Mouse (Mus musculus): Measurements from ENCODE around the gene Lhfpl3. TPM values are rescaled to one million over a fixed set of nuclear protein-coding genes. Genes with fewer than 3 reads are reported as not detected.

Lhfpl3 gene
- total and polyA plus RNA-seq, 2 experiments from 2014 or later = 0.18 TPM; not detected in 1

- H3K4me1 ChIP-seq (ENCODE audit: control insufficient read depth, insufficient read depth) = no peaks in the 10 kb centered on the region
- no peak overlapping the region for H3K4me3 ChIP-seq (ENCODE audit: low read depth, low read length)
- no peak for TF ChIP-seq EP300 (IDR thresholded peaks at IDR 0.05; ENCODE audit: low read depth)
- TF ChIP-seq CTCF (IDR thresholded peaks at IDR 0.05; ENCODE audit: low read depth) = no peak
- H3K36me3 ChIP-seq (replicated peaks; ENCODE audit: control insufficient read depth, insufficient read depth, low read length) = no peaks in the 10 kb centered on the region
- WGBS = 43% methylated on average over 2 of the region's 2 CpGs
- no peak for ATAC-seq (ENCODE audit: insufficient read depth, low read depth)
- H3K27ac ChIP-seq (ENCODE audit: low read depth) = no peak overlapping the region
- H3K9ac ChIP-seq (replicated peaks; ENCODE audit: low read depth, low read length) = no peak overlapping the region
- H3K27me3 ChIP-seq (ENCODE audit: control insufficient read depth, insufficient read depth, low read length) = no peaks in the 10 kb centered on the region
- no peak for DNase-seq (ENCODE audit: low spot score)
- H3K9me3 ChIP-seq (replicated peaks; ENCODE audit: control insufficient read depth, low read length) = no peaks in the 10 kb centered on the region
- H3K4me2 ChIP-seq (ENCODE audit: low read depth, low read length) = no peak overlapping the region
Measured at GRCm38 (mm10) chr5:22928746-22929145, 182.9 kb downstream of the Lhfpl3 start.

GRCm38 (mm10) chr5:22943306-22943705 lies 197.4 kb downstream of the Lhfpl3 start:
- no peaks in the 10 kb centered on the region for H3K36me3 ChIP-seq (replicated peaks; ENCODE audit: control insufficient read depth, insufficient read depth, low read length)
- no peaks in the 10 kb centered on the region for H3K4me1 ChIP-seq (ENCODE audit: control insufficient read depth, insufficient read depth)
- H3K9ac ChIP-seq (replicated peaks; ENCODE audit: low read depth, low read length) = no peak overlapping the region
- H3K27ac ChIP-seq (ENCODE audit: low read depth) = no peak overlapping the region
- H3K9me3 ChIP-seq (replicated peaks; ENCODE audit: control insufficient read depth, low read length) = no peaks in the 10 kb centered on the region
- DNase-seq (ENCODE audit: low spot score) (peak; percentile 20), ATAC-seq (ENCODE audit: insufficient read depth, low read depth) (no peak)
- no peak overlapping the region for H3K4me3 ChIP-seq (ENCODE audit: low read depth, low read length)
- TF ChIP-seq CTCF (IDR thresholded peaks at IDR 0.05; ENCODE audit: low read depth) (no peak), EP300 (IDR thresholded peaks at IDR 0.05; ENCODE audit: low read depth) (no peak)
- 43% methylated on average over 5 of the region's 5 CpGs for WGBS
- no peaks in the 10 kb centered on the region for H3K27me3 ChIP-seq (ENCODE audit: control insufficient read depth, insufficient read depth, low read length)
- H3K4me2 ChIP-seq (ENCODE audit: low read depth, low read length) = no peak overlapping the region

GRCm38 (mm10) chr5:22963300-22963699 lies 217.4 kb downstream of the Lhfpl3 start:
- 55% methylated on average over 6 of the region's 6 CpGs for WGBS

GRCm38 (mm10) chr5:22986771-22987170 lies 240.9 kb downstream of the Lhfpl3 start:
- Histone ChIP-seq H3K9ac (replicated peaks; ENCODE audit: low read depth, low read length) (no peak overlapping the region), H3K9me3 (replicated peaks; ENCODE audit: control insufficient read depth, low read length) (no peaks in the 10 kb centered on the region), H3K4me3 (ENCODE audit: low read depth, low read length) (no peak overlapping the region), H3K27ac (ENCODE audit: low read depth) (no peak overlapping the region), H3K4me2 (ENCODE audit: low read depth, low read length) (no peak overlapping the region), H3K4me1 (ENCODE audit: control insufficient read depth, insufficient read depth) (no peaks in the 10 kb centered on the region), H3K36me3 (replicated peaks; ENCODE audit: control insufficient read depth, insufficient read depth, low read length) (no peaks in the 10 kb centered on the region), H3K27me3 (ENCODE audit: control insufficient read depth, insufficient read depth, low read length) (no peaks in the 10 kb centered on the region)
- WGBS = 78% methylated on average over 2 of the region's 2 CpGs
- TF ChIP-seq CTCF (IDR thresholded peaks at IDR 0.05; ENCODE audit: low read depth) (no peak), EP300 (IDR thresholded peaks at IDR 0.05; ENCODE audit: low read depth) (no peak)
- ATAC-seq (ENCODE audit: insufficient read depth, low read depth) (no peak), DNase-seq (ENCODE audit: low spot score) (no peak)

More at GRCm38 (mm10) chr5:22963300-22963699, 217.4 kb downstream of the Lhfpl3 start:
- TF ChIP-seq CTCF (IDR thresholded peaks at IDR 0.05; ENCODE audit: low read depth) (peak; percentile 21; the same call in 1 of the 2 replicates), EP300 (IDR thresholded peaks at IDR 0.05; ENCODE audit: low read depth) (no peak)
- H3K4me2 ChIP-seq (ENCODE audit: low read depth, low read length) = no peak overlapping the region
- no peak overlapping the region for H3K4me3 ChIP-seq (ENCODE audit: low read depth, low read length)
- H3K9me3 ChIP-seq (replicated peaks; ENCODE audit: control insufficient read depth, low read length) = no peaks in the 10 kb centered on the region
- H3K4me1 ChIP-seq (ENCODE audit: control insufficient read depth, insufficient read depth) = no peaks in the 10 kb centered on the region
- H3K27ac ChIP-seq (ENCODE audit: low read depth) = no peak overlapping the region
- H3K9ac ChIP-seq (replicated peaks; ENCODE audit: low read depth, low read length) = no peak overlapping the region
- DNase-seq (ENCODE audit: low spot score) (no peak), ATAC-seq (ENCODE audit: insufficient read depth, low read depth) (no peak)
- H3K27me3 ChIP-seq (ENCODE audit: control insufficient read depth, insufficient read depth, low read length) = no peaks in the 10 kb centered on the region
- no peaks in the 10 kb centered on the region for H3K36me3 ChIP-seq (replicated peaks; ENCODE audit: control insufficient read depth, insufficient read depth, low read length)

GRCm38 (mm10) chr5:22999811-23000210 lies 254.0 kb downstream of the Lhfpl3 start:
- TF ChIP-seq EP300 (IDR thresholded peaks at IDR 0.05; ENCODE audit: low read depth) (no peak), CTCF (IDR thresholded peaks at IDR 0.05; ENCODE audit: low read depth) (no peak)
- Histone ChIP-seq H3K27ac (ENCODE audit: low read depth) (no peak overlapping the region), H3K4me1 (ENCODE audit: control insufficient read depth, insufficient read depth) (peaks cover 9% of the 10 kb centered on the region; the same call in 1 of the 2 replicates), H3K9ac (replicated peaks; ENCODE audit: low read depth, low read length) (no peak overlapping the region), H3K36me3 (replicated peaks; ENCODE audit: control insufficient read depth, insufficient read depth, low read length) (no peaks in the 10 kb centered on the region), H3K4me3 (ENCODE audit: low read depth, low read length) (no peak overlapping the region), H3K9me3 (replicated peaks; ENCODE audit: control insufficient read depth, low read length) (no peaks in the 10 kb centered on the region), H3K4me2 (ENCODE audit: low read depth, low read length) (no peak overlapping the region), H3K27me3 (ENCODE audit: control insufficient read depth, insufficient read depth, low read length) (no peaks in the 10 kb centered on the region)
- WGBS = 68% methylated on average over 3 of the region's 3 CpGs
- no peak for ATAC-seq (ENCODE audit: insufficient read depth, low read depth)
- no peak for DNase-seq (ENCODE audit: low spot score)

GRCm38 (mm10) chr5:23003123-23003797 lies 257.4 kb downstream of the Lhfpl3 start:
- no peak for ATAC-seq (ENCODE audit: insufficient read depth, low read depth)
- Histone ChIP-seq H3K4me1 (ENCODE audit: control insufficient read depth, insufficient read depth) (peaks cover 9% of the 10 kb centered on the region; the same call in 1 of the 2 replicates), H3K27me3 (ENCODE audit: control insufficient read depth, insufficient read depth, low read length) (no peaks in the 10 kb centered on the region), H3K36me3 (replicated peaks; ENCODE audit: control insufficient read depth, insufficient read depth, low read length) (no peaks in the 10 kb centered on the region), H3K9ac (replicated peaks; ENCODE audit: low read depth, low read length) (no peak overlapping the region), H3K27ac (ENCODE audit: low read depth) (no peak overlapping the region), H3K4me2 (ENCODE audit: low read depth, low read length) (no peak overlapping the region), H3K9me3 (replicated peaks; ENCODE audit: control insufficient read depth, low read length) (no peaks in the 10 kb centered on the region), H3K4me3 (ENCODE audit: low read depth, low read length) (no peak overlapping the region)
- WGBS = 55% methylated on average over 2 of the region's 2 CpGs
- no peak for TF ChIP-seq CTCF (IDR thresholded peaks at IDR 0.05; ENCODE audit: low read depth)
- no peak for DNase-seq (ENCODE audit: low spot score)
